Mouse (Mus musculus) neural tube, embryonic 12.5 days (tissue): Measurements from ENCODE around the gene Chid1. TPM values are rescaled to one million over a fixed set of nuclear protein-coding genes. Genes with fewer than 3 reads are reported as not detected.

Experiments
- ATAC-seq: fragments of 200-750 bp; cut with Nextera tagmentation; 2 replicates; pipeline ENCODE4 v1.8.0; 2017; ENCODE audit warnings: low read depth, mild to moderate bottlenecking, moderate TSS enrichment, moderate library complexity; ENCODE audit not compliant: low FRiP score
- H3K27ac ChIP-seq: fragments of 300-500 bp; sonication (generic); 2 replicates; pipeline ENCODE4 v1.5.1; 2016
- H3K27me3 ChIP-seq: fragments of 300-500 bp; sonication (generic); replicated peaks from 2 replicates; pipeline ENCODE4 v1.6.1; 2016; ENCODE audit warnings: mild to moderate bottlenecking
- H3K36me3 ChIP-seq: fragments of 300-500 bp; sonication (generic); 2 replicates; pipeline ENCODE4 v1.6.1; 2016; ENCODE audit warnings: mild to moderate bottlenecking
- H3K4me1 ChIP-seq: fragments of 300-500 bp; sonication (generic); 2 replicates; pipeline ENCODE4 v1.6.1; 2016
- H3K4me2 ChIP-seq: fragments of 300-500 bp; sonication (generic); replicated peaks from 2 replicates; pipeline ENCODE4 v1.6.1; 2016; ENCODE audit warnings: mild to moderate bottlenecking
- H3K4me3 ChIP-seq: fragments of 300-500 bp; sonication (generic); 2 replicates; pipeline ENCODE4 v1.5.1; 2016
- H3K9ac ChIP-seq: fragments of 300-500 bp; sonication (generic); 2 replicates; pipeline ENCODE4 v1.6.1; 2016; ENCODE audit warnings: mild to moderate bottlenecking
- H3K9me3 ChIP-seq: fragments of 300-500 bp; sonication (generic); 2 replicates; pipeline ENCODE4 v1.6.1; 2016; ENCODE audit warnings: mild to moderate bottlenecking
- WGBS: fragments of 180-500 bp; shearing (Covaris S2); methylation state at CpG from one replicate; pipeline ENCODE4 v1.1.7; 2016; 5-methylcytosine and 5-hydroxymethylcytosine counted together
- polyA plus RNA-seq: library from polyadenylated mRNA; unstranded; fragments of >200 nt; fragmentation: Nextera tagmentation; extraction: Ambion mirVana; gene quantifications from 2 replicates; pipeline ENCODE4 v1.2.1, GENCODE M21; 2016

The Chid1 gene
- polyA plus RNA-seq, 1 experiment from 2014 or later, result 33.7 TPM

- H3K9ac ChIP-seq, result peak overlapping the region; percentile 51; the same call in 1 of the 2 replicates
- peaks cover 77% of the 10 kb centered on the region for H3K27me3 ChIP-seq
- H3K4me1 ChIP-seq, result peaks cover 11% of the 10 kb centered on the region
- peak overlapping the region; percentile 60; the same call in 1 of the 2 replicates for H3K4me2 ChIP-seq
- H3K36me3 ChIP-seq, result peaks cover 12% of the 10 kb centered on the region
- no peaks in the 10 kb centered on the region for H3K9me3 ChIP-seq
- no peak overlapping the region for H3K27ac ChIP-seq
- WGBS, result 16% methylated on average over 5 of the region's 5 CpGs
- ATAC-seq, result no peak
- peak overlapping the region; percentile 30; the same call in 1 of the 2 replicates for H3K4me3 ChIP-seq
These were observed 77.3 kb downstream of the Chid1 start for GRCm38 (mm10) chr7:141462333-141462821.

GRCm38 (mm10) chr7:141461521-141462332, 77.9 kb downstream of the Chid1 start:
- H3K4me2 ChIP-seq, result peak overlapping the region; percentile 60
- H3K4me1 ChIP-seq, result peaks cover 11% of the 10 kb centered on the region
- H3K36me3 ChIP-seq, result peaks cover 12% of the 10 kb centered on the region
- no peak for ATAC-seq
- 3% methylated on average over 59 of the region's 59 CpGs for WGBS
- H3K9ac ChIP-seq, result peak overlapping the region; percentile 51
- peaks cover 76% of the 10 kb centered on the region for H3K27me3 ChIP-seq
- no peaks in the 10 kb centered on the region for H3K9me3 ChIP-seq
- H3K27ac ChIP-seq, result no peak overlapping the region
- peak overlapping the region; percentile 30 for H3K4me3 ChIP-seq

GRCm38 (mm10) chr7:141460391-141461113, 79.1 kb downstream of the Chid1 start, which contains the start of gene Cracr2b:
Gene Cracr2b (plus strand): TSS chr7:141461094.
- H3K9ac ChIP-seq, result peak within 1 kb of the TSS; percentile 51
- H3K4me2 ChIP-seq, result peak within 1 kb of the TSS; percentile 60
- H3K9me3 ChIP-seq, result no peaks in the 10 kb centered on the region
- 77% methylated on average over 15 of the region's 15 CpGs for WGBS
- no peak for ATAC-seq
- H3K27me3 ChIP-seq, result peaks cover 64% of the 10 kb centered on the region
- no peak within 1 kb of the TSS for H3K27ac ChIP-seq
- H3K4me3 ChIP-seq, result peak within 1 kb of the TSS; percentile 30
- H3K4me1 ChIP-seq, result peaks cover 23% of the 10 kb centered on the region
- peaks cover 12% of the 10 kb centered on the region for H3K36me3 ChIP-seq

- Histone ChIP-seq H3K9ac (no peak overlapping the region), H3K4me3 (no peak overlapping the region), H3K36me3 (peaks cover 12% of the 10 kb centered on the region), H3K9me3 (no peaks in the 10 kb centered on the region), H3K27ac (no peak overlapping the region), H3K4me1 (peaks cover 23% of the 10 kb centered on the region), H3K27me3 (peaks cover 58% of the 10 kb centered on the region), H3K4me2 (no peak overlapping the region)
- ATAC-seq, result no peak
- WGBS, result 77% methylated on average over 5 of the region's 5 CpGs
These were observed 79.7 kb downstream of the Chid1 start for GRCm38 (mm10) chr7:141460001-141460390.

- ATAC-seq, result no peak
- Histone ChIP-seq H3K27ac (no peak overlapping the region), H3K27me3 (peaks cover 51% of the 10 kb centered on the region), H3K4me2 (no peak overlapping the region), H3K4me3 (no peak overlapping the region), H3K36me3 (peaks cover 12% of the 10 kb centered on the region), H3K4me1 (peaks cover 26% of the 10 kb centered on the region), H3K9me3 (no peaks in the 10 kb centered on the region), H3K9ac (no peak overlapping the region)
- WGBS, result 91% methylated on average over 17 of the region's 17 CpGs
These were observed 80.4 kb downstream of the Chid1 start for GRCm38 (mm10) chr7:141459301-141459711.

GRCm38 (mm10) chr7:141458661-141459060, 81.0 kb downstream of the Chid1 start:
- no peak overlapping the region for H3K27ac ChIP-seq
- H3K4me3 ChIP-seq, result no peak overlapping the region
- no peak for ATAC-seq
- no peak overlapping the region for H3K9ac ChIP-seq
- WGBS, result 92% methylated on average over 11 of the region's 11 CpGs
- peaks cover 45% of the 10 kb centered on the region for H3K27me3 ChIP-seq
- no peak overlapping the region for H3K4me2 ChIP-seq
- peaks cover 26% of the 10 kb centered on the region for H3K4me1 ChIP-seq
- H3K36me3 ChIP-seq, result peaks cover 12% of the 10 kb centered on the region
- H3K9me3 ChIP-seq, result no peaks in the 10 kb centered on the region

- H3K4me2 ChIP-seq, result no peak overlapping the region
- no peaks in the 10 kb centered on the region for H3K9me3 ChIP-seq
- H3K27ac ChIP-seq, result no peak overlapping the region
- WGBS, result 77% methylated on average over 15 of the region's 15 CpGs
- peaks cover 12% of the 10 kb centered on the region for H3K36me3 ChIP-seq
- no peak for ATAC-seq
- peaks cover 40% of the 10 kb centered on the region for H3K27me3 ChIP-seq
- peaks cover 26% of the 10 kb centered on the region for H3K4me1 ChIP-seq
- no peak overlapping the region for H3K4me3 ChIP-seq
- H3K9ac ChIP-seq, result no peak overlapping the region
These were observed 81.5 kb downstream of the Chid1 start for GRCm38 (mm10) chr7:141457986-141458660.

GRCm38 (mm10) chr7:141457236-141457635, 82.4 kb downstream of the Chid1 start:
- WGBS, result 95% methylated on average over 14 of the region's 14 CpGs
- H3K4me1 ChIP-seq, result peaks cover 26% of the 10 kb centered on the region

GRCm38 (mm10) chr7:141456739-141457138, 82.9 kb downstream of the Chid1 start:
- H3K36me3 ChIP-seq, result peaks cover 19% of the 10 kb centered on the region
- H3K4me3 ChIP-seq, result no peak overlapping the region
- H3K9me3 ChIP-seq, result no peaks in the 10 kb centered on the region
- H3K4me1 ChIP-seq, result peaks cover 22% of the 10 kb centered on the region
- peak overlapping the region; percentile 97; the same call in 1 of the 2 replicates for H3K4me2 ChIP-seq
- H3K27ac ChIP-seq, result no peak overlapping the region
- no peak overlapping the region for H3K9ac ChIP-seq
- no peak for ATAC-seq
- peaks cover 26% of the 10 kb centered on the region for H3K27me3 ChIP-seq
- 92% methylated on average over 6 of the region's 6 CpGs for WGBS

More at GRCm38 (mm10) chr7:141457236-141457635, 82.4 kb downstream of the Chid1 start:
- Histone ChIP-seq H3K4me2 (no peak overlapping the region), H3K27ac (no peak overlapping the region), H3K9ac (no peak overlapping the region), H3K4me3 (no peak overlapping the region), H3K9me3 (no peaks in the 10 kb centered on the region), H3K27me3 (peaks cover 31% of the 10 kb centered on the region), H3K36me3 (peaks cover 14% of the 10 kb centered on the region)
- no peak for ATAC-seq

GRCm38 (mm10) chr7:141455610-141456314, 83.9 kb downstream of the Chid1 start:
- Histone ChIP-seq H3K36me3 (peaks cover 28% of the 10 kb centered on the region), H3K4me1 (peaks cover 17% of the 10 kb centered on the region), H3K9ac (peak overlapping the region; percentile 73), H3K27me3 (peaks cover 16% of the 10 kb centered on the region), H3K4me2 (peak overlapping the region; percentile 97), H3K4me3 (peak overlapping the region; percentile 60), H3K27ac (no peak overlapping the region), H3K9me3 (no peaks in the 10 kb centered on the region)
- ATAC-seq, result peak; percentile 54
- WGBS, result 2% methylated on average over 23 of the region's 23 CpGs

GRCm38 (mm10) chr7:141454967-141455551, 84.6 kb downstream of the Chid1 start, which contains the start of gene Pnpla2:
Gene Pnpla2 (plus strand): TSS chr7:141455198.
- H3K27me3 ChIP-seq, result peaks cover 9% of the 10 kb centered on the region
- under 1% methylated on average over 45 of the region's 45 CpGs for WGBS
- H3K9me3 ChIP-seq, result no peaks in the 10 kb centered on the region
- ATAC-seq, result peak; percentile 78
- H3K4me3 ChIP-seq, result peak within 1 kb of the TSS; percentile 60
- H3K4me1 ChIP-seq, result peaks cover 17% of the 10 kb centered on the region
- peaks cover 35% of the 10 kb centered on the region for H3K36me3 ChIP-seq
- H3K27ac ChIP-seq, result no peak within 1 kb of the TSS
- peak within 1 kb of the TSS; percentile 73 for H3K9ac ChIP-seq
- peak within 1 kb of the TSS; percentile 97 for H3K4me2 ChIP-seq
